Mouse (Mus musculus) cortical plate, adult 2 months (tissue): ENCODE measurements around the gene C4b.

Experiments used
- CTCF ChIP-seq: fragments of 200-500 bp; IDR thresholded peaks from 2 replicates; pipeline ENCODE4 v1.5.1; 2011; ENCODE audit warnings: mild to moderate bottlenecking, control low read depth, low read length; ENCODE audit not compliant: insufficient read depth; ENCODE audit errors: extremely low read depth
- POLR2A ChIP-seq: fragments of 200-500 bp; IDR thresholded peaks from 2 replicates; pipeline ENCODE4 v1.6.1; 2011; ENCODE audit warnings: mild to moderate bottlenecking, low read length, control low read depth; ENCODE audit not compliant: insufficient read depth; ENCODE audit errors: extremely low read depth

GRCm38 (mm10) chr17:34777680-34778325 lies 34.1 kb upstream of the C4b start:
- TF ChIP-seq CTCF (no peak), POLR2A (no peak)
